Mouse (Mus musculus) 3134 (cell line): Measurements from ENCODE around the gene Ide.

Experiments used
- DNase-seq: peaks from one replicate; pipeline ENCODE4 v3.0.0-alpha.2; 2011; ENCODE audit warnings: low spot score; ENCODE audit not compliant: insufficient read length; ENCODE audit errors: extremely low read depth

The Ide gene

GRCm38 (mm10) chr19:37225197-37225862 lies 112.3 kb downstream of the Ide start:
- no peak for DNase-seq
